Mouse (Mus musculus) heart, adult 9 months (tissue): Measurements from ENCODE around the gene Gm21958.

Experiments
- DNase-seq, 2 experiments: peaks; one replicate each; pipeline ENCODE4 v3.0.0; 2022; ENCODE audit warnings: low spot score in 2 of 2

The Gm21958 gene

GRCm38 (mm10) chr3:54714253-54714652, at the start of gene Gm21958:
Gene Gm21958, minus strand, starts transcription at chr3:54714353.
- DNase-seq = no peak

GRCm38 (mm10) chr3:54761258-54761657, 47.1 kb upstream of the Gm21958 start:
- no peak for DNase-seq

GRCm38 (mm10) chr3:54760321-54761115, 46.4 kb upstream of the Gm21958 start:
- DNase-seq = no peak

- no peak for DNase-seq
Measured at GRCm38 (mm10) chr3:54759211-54759610, 45.1 kb upstream of the Gm21958 start.

GRCm38 (mm10) chr3:54757446-54757845, 43.3 kb upstream of the Gm21958 start:
- no peak for DNase-seq

GRCm38 (mm10) chr3:54756058-54756457, 41.9 kb upstream of the Gm21958 start:
- DNase-seq = peak in 1 of 2 experiments; percentile 8

GRCm38 (mm10) chr3:54755145-54756041, 41.2 kb upstream of the Gm21958 start, which contains the start of gene Smad9:
Gene Smad9, plus strand, starts transcription at chr3:54755582.
- peak; percentile 39 to 55 for DNase-seq

GRCm38 (mm10) chr3:54753411-54753810, 39.3 kb upstream of the Gm21958 start:
- DNase-seq = no peak

GRCm38 (mm10) chr3:54745799-54746198, 31.6 kb upstream of the Gm21958 start:
- no peak for DNase-seq

- DNase-seq = no peak
Measured at GRCm38 (mm10) chr3:54741965-54742364, 27.8 kb upstream of the Gm21958 start.

- no peak for DNase-seq
Measured at GRCm38 (mm10) chr3:54737317-54737716, 23.2 kb upstream of the Gm21958 start.

- DNase-seq = no peak
Measured at GRCm38 (mm10) chr3:54736101-54736927, 22.2 kb upstream of the Gm21958 start.

GRCm38 (mm10) chr3:54735247-54736046, 21.3 kb upstream of the Gm21958 start, which contains the start of the genes Exosc8 and Alg5:
Gene Exosc8, minus strand, starts transcription at chr3:54735393.
Gene Alg5, plus strand, starts transcription at chr3:54735539.
- peak; percentile 78 to 89 for DNase-seq

- peak; percentile 87 to 91 for DNase-seq
Measured at GRCm38 (mm10) chr3:54734411-54735246, 20.5 kb upstream of the Gm21958 start.

GRCm38 (mm10) chr3:54732371-54732770, 18.2 kb upstream of the Gm21958 start:
- no peak for DNase-seq

- DNase-seq = no peak
Measured at GRCm38 (mm10) chr3:54731626-54732150, 17.5 kb upstream of the Gm21958 start.

GRCm38 (mm10) chr3:54728100-54728499, 13.9 kb upstream of the Gm21958 start:
- DNase-seq = no peak

GRCm38 (mm10) chr3:54727588-54727987, 13.4 kb upstream of the Gm21958 start:
- DNase-seq = no peak

GRCm38 (mm10) chr3:54725344-54725743, 11.2 kb upstream of the Gm21958 start:
- DNase-seq = no peak
